Mouse (Mus musculus): Measurements from ENCODE around the gene Gpc4.

DNA sequence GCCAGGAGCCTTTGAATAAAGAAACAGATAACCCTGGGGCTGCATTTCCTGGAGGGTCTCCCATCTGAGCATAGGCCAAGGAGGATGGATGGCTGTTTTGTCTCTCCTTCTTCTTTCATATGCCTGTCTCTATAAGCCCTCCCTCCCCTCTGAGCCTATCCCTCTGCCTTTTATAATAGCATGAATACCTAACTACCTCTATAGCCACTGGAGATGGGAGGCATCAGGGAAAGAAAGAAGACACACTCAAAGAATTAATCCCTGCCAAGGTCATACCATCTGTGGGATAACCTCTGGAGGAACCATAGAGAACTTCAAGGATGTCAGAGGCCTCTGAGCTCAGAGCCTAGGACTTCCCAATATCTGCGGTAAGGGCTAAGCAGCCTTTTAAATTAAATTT lies 35.4 kb downstream of the Gpc4 start:
- TF ChIP-seq HCFC1 (IDR thresholded peaks at IDR 0.05; ENCODE audit: borderline replicate concordance, insufficient read depth, low read length) (no peak), ZC3H11A (IDR thresholded peaks at IDR 0.05; ENCODE audit: borderline replicate concordance, low read depth, low read length) (no peak), CHD2 (IDR thresholded peaks at IDR 0.05; ENCODE audit: low read depth, low read length) (no peak), MAFK (IDR thresholded peaks at IDR 0.05; ENCODE audit: insufficient read depth, low read depth, low read length) (no peak), ZNF384 (IDR thresholded peaks at IDR 0.05; ENCODE audit: low read depth, low read length) (no peak)
